Mouse (Mus musculus): ENCODE data around the gene Nav2. TPM values are rescaled to one million over a fixed set of nuclear protein-coding genes. Genes with fewer than 3 reads are reported as not detected.

Nav2 gene
- polyA plus RNA-seq, 1 experiment from 2014 or later = 4.1 TPM

DNA sequence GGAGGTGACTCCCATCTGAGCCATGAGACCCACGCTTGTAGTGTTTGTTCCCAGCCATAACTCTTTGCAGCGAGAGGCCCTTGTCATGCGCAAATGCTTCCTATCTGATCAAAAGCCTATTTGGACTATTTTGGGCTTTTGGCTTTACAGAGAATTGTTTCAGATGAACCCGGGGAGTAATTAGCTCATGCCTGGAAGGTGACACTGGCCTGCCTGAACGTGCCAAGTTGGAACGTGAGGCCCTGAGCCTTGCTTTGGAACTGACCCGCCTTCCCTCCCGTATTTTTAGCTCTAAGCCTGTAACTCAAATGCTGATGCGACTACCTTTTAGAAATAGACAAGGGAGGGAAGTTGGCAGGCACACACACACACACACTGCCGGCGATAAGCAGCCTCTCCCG lies 649.7 kb downstream of the Nav2 start:
- Histone ChIP-seq H3K36me3 (ENCODE audit: control insufficient read depth, insufficient read depth) (no peaks in the 10 kb centered on the region), H3K4me1 (ENCODE audit: control insufficient read depth, low read depth, low read length) (no peaks in the 10 kb centered on the region), H3K9ac (ENCODE audit: low read depth, low read length) (no peak overlapping the region), H3K27me3 (ENCODE audit: control insufficient read depth, insufficient read depth, low read depth, low read length) (no peaks in the 10 kb centered on the region), H3K27ac (ENCODE audit: low read length) (no peak overlapping the region), H3K4me2 (ENCODE audit: low read depth, low read length) (no peak overlapping the region), H3K9me3 (replicated peaks; ENCODE audit: control insufficient read depth, low read length) (no peaks in the 10 kb centered on the region), H3K4me3 (ENCODE audit: low read depth, low read length) (no peak overlapping the region)
- 73% methylated on average over 12 of the region's 12 CpGs for WGBS (ENCODE audit: insufficient replicate concordance)
- ATAC-seq (ENCODE audit: low read depth) = no peak

DNA sequence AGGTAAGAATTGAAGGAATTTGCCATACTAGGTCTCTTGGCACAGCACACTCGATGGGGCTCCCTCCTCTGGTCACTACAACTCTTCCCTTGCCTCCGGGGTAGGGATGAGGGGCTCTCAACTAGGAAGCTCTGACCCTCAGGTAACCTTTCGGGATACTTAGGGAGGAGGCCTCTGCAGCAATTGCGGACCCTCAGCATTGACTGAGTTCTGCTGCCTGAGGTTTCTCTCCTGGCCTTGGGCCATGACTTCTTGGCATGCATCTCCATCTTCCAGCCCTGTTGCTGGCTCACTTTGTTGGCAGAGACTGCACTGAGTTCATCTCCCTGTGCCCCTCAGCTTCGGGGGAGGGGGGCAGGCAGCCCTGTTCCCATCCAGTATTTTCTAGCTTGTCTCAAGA lies 650.4 kb downstream of the Nav2 start:
- H3K27me3 ChIP-seq (ENCODE audit: control insufficient read depth, insufficient read depth, low read depth, low read length) = no peaks in the 10 kb centered on the region
- WGBS (ENCODE audit: insufficient replicate concordance) = 62% methylated on average over 5 of the region's 5 CpGs
- no peaks in the 10 kb centered on the region for H3K4me1 ChIP-seq (ENCODE audit: control insufficient read depth, low read depth, low read length)
- H3K9me3 ChIP-seq (replicated peaks; ENCODE audit: control insufficient read depth, low read length) = no peaks in the 10 kb centered on the region
- no peaks in the 10 kb centered on the region for H3K36me3 ChIP-seq (ENCODE audit: control insufficient read depth, insufficient read depth)
- no peak overlapping the region for H3K4me3 ChIP-seq (ENCODE audit: low read depth, low read length)
- H3K4me2 ChIP-seq (ENCODE audit: low read depth, low read length) = no peak overlapping the region
- H3K27ac ChIP-seq (ENCODE audit: low read length) = no peak overlapping the region
- no peak overlapping the region for H3K9ac ChIP-seq (ENCODE audit: low read depth, low read length)
- ATAC-seq (ENCODE audit: low read depth) = no peak

DNA sequence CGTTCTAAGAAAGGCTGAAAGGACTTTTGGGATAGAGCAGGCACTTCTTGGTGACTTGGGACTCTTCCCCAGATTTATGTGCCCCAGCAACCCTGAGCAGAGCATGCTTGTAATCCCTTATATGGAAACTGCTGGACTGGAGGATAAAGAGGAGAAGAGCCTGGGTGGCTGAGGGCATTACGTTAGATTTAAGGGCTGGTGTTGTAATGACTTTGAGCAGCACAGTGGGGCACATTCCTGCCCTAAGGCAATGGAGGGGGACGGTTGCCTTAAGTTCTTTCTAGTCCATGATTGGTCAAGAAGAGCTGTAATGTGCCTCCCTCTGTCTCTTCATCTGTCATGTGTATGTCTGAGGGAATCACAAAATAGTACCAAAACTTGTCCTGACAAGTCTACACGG lies 651.5 kb downstream of the Nav2 start:
- WGBS (ENCODE audit: insufficient replicate concordance) = 50% methylated on average over 4 of the region's 4 CpGs
- Histone ChIP-seq H3K9me3 (replicated peaks; ENCODE audit: control insufficient read depth, low read length) (no peaks in the 10 kb centered on the region), H3K27ac (ENCODE audit: low read length) (no peak overlapping the region), H3K4me1 (ENCODE audit: control insufficient read depth, low read depth, low read length) (no peaks in the 10 kb centered on the region), H3K4me2 (ENCODE audit: low read depth, low read length) (no peak overlapping the region), H3K9ac (ENCODE audit: low read depth, low read length) (no peak overlapping the region), H3K36me3 (ENCODE audit: control insufficient read depth, insufficient read depth) (no peaks in the 10 kb centered on the region), H3K27me3 (ENCODE audit: control insufficient read depth, insufficient read depth, low read depth, low read length) (no peaks in the 10 kb centered on the region), H3K4me3 (ENCODE audit: low read depth, low read length) (no peak overlapping the region)
- no peak for ATAC-seq (ENCODE audit: low read depth)

DNA sequence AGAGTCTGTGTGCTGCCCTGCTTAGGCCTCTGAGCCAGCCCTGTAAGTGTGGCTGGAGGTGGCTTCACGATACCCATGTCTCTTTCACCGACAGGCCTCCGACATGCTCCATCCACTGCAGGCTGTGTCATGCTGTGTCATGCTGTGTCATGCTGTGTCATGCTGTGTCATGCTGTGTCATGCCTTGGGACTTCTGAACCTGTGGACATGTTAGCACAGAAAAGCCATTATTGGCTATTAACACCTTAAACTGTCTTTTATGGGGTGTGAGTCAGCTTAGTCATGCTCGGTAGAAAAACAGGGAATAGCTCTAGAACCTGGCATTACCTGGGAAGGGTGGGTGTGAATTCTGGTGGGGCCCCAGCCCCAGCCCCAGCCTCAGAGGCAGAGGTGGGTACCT lies 653.9 kb downstream of the Nav2 start:
- 60% methylated on average over 4 of the region's 4 CpGs for WGBS (ENCODE audit: insufficient replicate concordance)
- Histone ChIP-seq H3K4me3 (ENCODE audit: low read depth, low read length) (no peak overlapping the region), H3K9me3 (replicated peaks; ENCODE audit: control insufficient read depth, low read length) (no peaks in the 10 kb centered on the region), H3K36me3 (ENCODE audit: control insufficient read depth, insufficient read depth) (no peaks in the 10 kb centered on the region), H3K9ac (ENCODE audit: low read depth, low read length) (no peak overlapping the region), H3K27me3 (ENCODE audit: control insufficient read depth, insufficient read depth, low read depth, low read length) (no peaks in the 10 kb centered on the region), H3K4me2 (ENCODE audit: low read depth, low read length) (no peak overlapping the region), H3K4me1 (ENCODE audit: control insufficient read depth, low read depth, low read length) (no peaks in the 10 kb centered on the region), H3K27ac (ENCODE audit: low read length) (no peak overlapping the region)
- ATAC-seq (ENCODE audit: low read depth) = no peak

DNA sequence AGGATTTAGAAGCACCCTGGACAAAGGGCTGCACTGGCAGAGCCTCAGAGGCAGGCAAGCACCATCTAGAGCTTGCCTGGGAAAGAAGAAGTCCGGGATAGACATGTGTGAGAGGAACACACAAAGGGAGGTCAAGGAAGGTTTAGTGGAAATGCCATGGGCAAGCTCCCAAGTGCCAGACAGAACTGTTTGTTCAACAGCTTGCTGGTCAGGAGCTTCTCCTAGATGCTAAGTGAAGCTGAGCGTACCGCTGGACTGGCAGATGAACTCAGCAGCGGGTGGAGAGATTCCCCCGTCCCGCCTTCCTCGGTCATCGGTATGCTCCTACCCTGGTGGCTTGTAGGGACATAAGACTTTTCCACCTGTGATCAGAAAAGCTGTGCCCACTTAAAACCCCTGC lies 654.3 kb downstream of the Nav2 start:
- Histone ChIP-seq H3K36me3 (ENCODE audit: control insufficient read depth, insufficient read depth) (no peaks in the 10 kb centered on the region), H3K9ac (ENCODE audit: low read depth, low read length) (no peak overlapping the region), H3K27me3 (ENCODE audit: control insufficient read depth, insufficient read depth, low read depth, low read length) (no peaks in the 10 kb centered on the region), H3K4me3 (ENCODE audit: low read depth, low read length) (no peak overlapping the region), H3K4me1 (ENCODE audit: control insufficient read depth, low read depth, low read length) (no peaks in the 10 kb centered on the region), H3K9me3 (replicated peaks; ENCODE audit: control insufficient read depth, low read length) (no peaks in the 10 kb centered on the region), H3K27ac (ENCODE audit: low read length) (no peak overlapping the region), H3K4me2 (ENCODE audit: low read depth, low read length) (no peak overlapping the region)
- WGBS (ENCODE audit: insufficient replicate concordance) = 76% methylated on average over 8 of the region's 8 CpGs
- no peak for ATAC-seq (ENCODE audit: low read depth)

DNA sequence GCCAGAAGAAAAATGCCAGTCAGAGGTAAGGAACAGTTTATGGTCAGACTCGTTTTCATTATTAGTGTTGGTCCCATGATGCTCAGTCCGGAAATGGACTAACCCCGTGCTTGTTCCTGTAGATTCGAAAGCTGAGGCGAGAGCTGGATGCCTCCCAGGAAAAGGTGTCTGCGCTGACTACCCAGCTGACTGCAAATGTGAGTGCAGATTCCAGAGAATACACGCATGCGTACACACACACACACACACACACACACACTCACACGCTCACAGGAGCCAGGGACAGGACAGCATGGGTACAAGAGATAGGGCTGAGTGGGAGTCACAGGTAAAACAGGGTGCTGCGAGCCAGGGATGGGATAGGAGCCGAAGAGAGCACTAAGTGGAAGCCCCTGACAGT lies 656.6 kb downstream of the Nav2 start:
- 66% methylated on average over 11 of the region's 11 CpGs for WGBS (ENCODE audit: insufficient replicate concordance)

DNA sequence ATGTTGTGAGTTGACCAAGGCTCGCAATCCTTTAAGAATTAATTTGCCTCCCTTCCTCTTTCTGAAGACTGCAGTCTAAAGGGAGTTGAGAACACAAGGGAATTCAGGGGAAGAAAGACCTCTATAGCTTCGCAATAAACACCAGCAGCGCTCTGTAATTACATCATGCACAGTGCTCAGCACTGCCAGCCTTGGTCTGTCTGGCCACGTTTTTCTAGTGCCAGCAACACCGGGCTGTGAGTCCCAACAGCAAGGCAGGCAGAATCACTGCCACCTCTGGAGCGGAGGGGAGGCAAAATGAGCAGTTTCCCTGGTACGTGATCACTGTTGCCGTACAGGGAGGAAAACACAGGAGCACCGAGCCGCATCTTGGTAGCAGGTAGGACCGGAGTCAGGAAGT lies 657.3 kb downstream of the Nav2 start:
- ATAC-seq (ENCODE audit: low read depth) = no peak
- Histone ChIP-seq H3K4me3 (ENCODE audit: low read depth, low read length) (no peak overlapping the region), H3K27ac (ENCODE audit: low read length) (no peak overlapping the region), H3K36me3 (ENCODE audit: control insufficient read depth, insufficient read depth) (no peaks in the 10 kb centered on the region), H3K4me2 (ENCODE audit: low read depth, low read length) (no peak overlapping the region), H3K27me3 (ENCODE audit: control insufficient read depth, insufficient read depth, low read depth, low read length) (no peaks in the 10 kb centered on the region), H3K9me3 (replicated peaks; ENCODE audit: control insufficient read depth, low read length) (no peaks in the 10 kb centered on the region), H3K4me1 (ENCODE audit: control insufficient read depth, low read depth, low read length) (no peaks in the 10 kb centered on the region), H3K9ac (ENCODE audit: low read depth, low read length) (no peak overlapping the region)
- 68% methylated on average over 11 of the region's 11 CpGs for WGBS (ENCODE audit: insufficient replicate concordance)

More for the DNA sequence above, 656.6 kb downstream of the Nav2 start:
- Histone ChIP-seq H3K27me3 (ENCODE audit: control insufficient read depth, insufficient read depth, low read depth, low read length) (no peaks in the 10 kb centered on the region), H3K27ac (ENCODE audit: low read length) (no peak overlapping the region), H3K9me3 (replicated peaks; ENCODE audit: control insufficient read depth, low read length) (no peaks in the 10 kb centered on the region), H3K9ac (ENCODE audit: low read depth, low read length) (no peak overlapping the region), H3K4me3 (ENCODE audit: low read depth, low read length) (no peak overlapping the region), H3K36me3 (ENCODE audit: control insufficient read depth, insufficient read depth) (no peaks in the 10 kb centered on the region), H3K4me2 (ENCODE audit: low read depth, low read length) (no peak overlapping the region), H3K4me1 (ENCODE audit: control insufficient read depth, low read depth, low read length) (no peaks in the 10 kb centered on the region)
- ATAC-seq (ENCODE audit: low read depth) = no peak

DNA sequence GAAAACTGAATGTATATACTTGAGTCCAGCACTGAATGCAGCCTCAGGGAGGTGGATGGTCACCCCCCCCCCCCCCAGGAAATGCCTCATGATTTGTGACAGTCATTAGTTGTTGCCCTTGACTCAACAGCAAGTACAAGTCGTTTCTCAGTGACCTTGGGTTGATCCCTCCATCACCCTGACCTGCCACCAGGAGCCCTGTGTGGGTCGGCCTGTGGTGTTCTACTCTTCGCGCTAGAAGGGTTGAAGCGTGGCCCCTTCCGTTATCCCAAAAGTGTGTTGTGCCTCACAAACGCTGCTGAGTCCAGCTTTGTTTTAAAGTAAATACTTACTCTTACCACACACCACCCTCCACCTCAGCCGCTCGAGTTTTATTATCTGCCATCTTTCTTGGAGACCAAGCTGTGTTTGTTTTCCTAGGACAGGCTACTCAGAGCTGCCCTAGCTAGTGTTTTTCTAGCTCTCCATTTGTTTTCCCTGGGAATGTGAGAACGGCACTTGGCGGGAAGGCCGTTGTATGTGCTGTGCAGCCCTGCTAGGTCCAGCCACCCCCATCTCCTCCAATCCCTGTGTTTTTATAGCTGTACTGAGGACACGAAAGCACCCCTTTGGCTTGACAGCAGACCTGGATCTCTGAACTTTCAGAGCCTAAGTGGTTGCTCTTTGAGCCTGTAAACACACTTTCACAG lies 659.0 kb downstream of the Nav2 start:
- H3K4me2 ChIP-seq (ENCODE audit: low read depth, low read length) = no peak overlapping the region
- H3K4me3 ChIP-seq (ENCODE audit: low read depth, low read length) = no peak overlapping the region
- no peaks in the 10 kb centered on the region for H3K4me1 ChIP-seq (ENCODE audit: control insufficient read depth, low read depth, low read length)
- no peak overlapping the region for H3K27ac ChIP-seq (ENCODE audit: low read length)
- H3K27me3 ChIP-seq (ENCODE audit: control insufficient read depth, insufficient read depth, low read depth, low read length) = no peaks in the 10 kb centered on the region
- peaks cover 2% of the 10 kb centered on the region; the same call in 1 of the 2 replicates for H3K36me3 ChIP-seq (ENCODE audit: control insufficient read depth, insufficient read depth)
- H3K9me3 ChIP-seq (replicated peaks; ENCODE audit: control insufficient read depth, low read length) = no peaks in the 10 kb centered on the region
- 70% methylated on average over 13 of the region's 13 CpGs for WGBS (ENCODE audit: insufficient replicate concordance)
- no peak for ATAC-seq (ENCODE audit: low read depth)
- H3K9ac ChIP-seq (ENCODE audit: low read depth, low read length) = no peak overlapping the region

DNA sequence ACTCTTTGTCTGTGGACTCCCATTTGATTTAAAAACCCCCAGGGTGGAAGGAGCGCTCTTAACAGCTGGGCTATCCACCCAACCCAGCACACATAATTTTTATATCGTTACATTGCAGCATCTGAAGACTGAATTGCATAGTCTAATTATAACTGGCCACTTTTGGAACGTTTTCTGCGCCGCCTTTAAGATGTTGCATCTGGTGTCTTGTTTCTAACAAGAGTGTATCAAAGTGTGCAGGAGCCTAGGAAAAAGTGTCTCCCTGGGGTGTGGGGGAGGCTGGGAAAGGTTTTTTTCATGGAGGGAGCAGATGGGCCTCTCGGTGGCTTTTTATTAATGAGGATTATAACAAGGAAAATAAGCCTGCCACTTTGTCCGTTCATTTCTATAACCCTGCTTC lies 661.1 kb downstream of the Nav2 start:
- H3K36me3 ChIP-seq (ENCODE audit: control insufficient read depth, insufficient read depth) = peaks cover 2% of the 10 kb centered on the region; the same call in 1 of the 2 replicates
- no peaks in the 10 kb centered on the region for H3K9me3 ChIP-seq (replicated peaks; ENCODE audit: control insufficient read depth, low read length)
- no peak overlapping the region for H3K9ac ChIP-seq (ENCODE audit: low read depth, low read length)
- H3K4me3 ChIP-seq (ENCODE audit: low read depth, low read length) = no peak overlapping the region
- 69% methylated on average over 7 of the region's 7 CpGs for WGBS (ENCODE audit: insufficient replicate concordance)
- H3K4me1 ChIP-seq (ENCODE audit: control insufficient read depth, low read depth, low read length) = no peaks in the 10 kb centered on the region
- no peak for ATAC-seq (ENCODE audit: low read depth)
- H3K27me3 ChIP-seq (ENCODE audit: control insufficient read depth, insufficient read depth, low read depth, low read length) = no peaks in the 10 kb centered on the region
- no peak overlapping the region for H3K27ac ChIP-seq (ENCODE audit: low read length)
- H3K4me2 ChIP-seq (ENCODE audit: low read depth, low read length) = no peak overlapping the region

Data from liver, embryonic 16.5 days (tissue).